Mouse (Mus musculus) splenic B cell, adult 2 months (primary cell): ENCODE results near the gene Svs1.

Source experiments
- DNase-seq: peaks from one replicate; pipeline ENCODE4 v3.0.0-alpha.2; 2011; ENCODE audit warnings: low read depth, low spot score
- H3K27me3 ChIP-seq: 2 replicates; pipeline ENCODE4 v1.6.1; 2012; ENCODE audit warnings: mild to moderate bottlenecking, low read length, moderate library complexity, mixed read lengths; ENCODE audit not compliant: control insufficient read depth, poor library complexity, insufficient read depth, severe bottlenecking
- H3K36me3 ChIP-seq: 2 replicates; pipeline ENCODE4 v1.6.1; 2012; ENCODE audit warnings: mild to moderate bottlenecking, low read length, moderate library complexity, mixed read lengths; ENCODE audit not compliant: control insufficient read depth, poor library complexity, insufficient read depth, severe bottlenecking

The Svs1 gene

GRCm38 (mm10) chr6:48991991-48992390, 5.3 kb downstream of the Svs1 start:
- DNase-seq, result no peak
- Histone ChIP-seq H3K27me3 (no peaks in the 10 kb centered on the region), H3K36me3 (no peaks in the 10 kb centered on the region)

DNA sequence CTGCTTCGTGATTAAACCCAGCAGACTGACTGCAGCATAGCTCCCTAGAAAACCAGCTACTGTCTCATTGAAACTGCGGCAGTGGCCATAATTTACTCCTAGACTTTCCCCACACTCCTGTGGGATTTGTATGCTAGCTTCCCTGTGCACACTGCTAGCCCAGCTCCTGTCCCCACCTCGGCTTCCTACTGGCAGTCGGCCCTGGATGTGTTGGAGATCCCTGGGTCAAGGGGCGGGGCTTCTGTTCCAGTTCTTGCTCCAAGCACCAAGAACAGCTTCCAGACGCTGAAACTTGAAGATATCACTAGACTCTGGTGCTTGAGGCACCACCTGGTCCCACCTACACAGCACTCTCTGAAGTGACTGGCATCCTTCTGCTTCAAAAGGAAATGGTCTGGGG, 11.5 kb downstream of the Svs1 start:
- no peaks in the 10 kb centered on the region for H3K27me3 ChIP-seq
- DNase-seq, result no peak
- H3K36me3 ChIP-seq, result no peaks in the 10 kb centered on the region

- no peak for DNase-seq
- H3K36me3 ChIP-seq, result no peaks in the 10 kb centered on the region
- no peaks in the 10 kb centered on the region for H3K27me3 ChIP-seq
These were observed 12.1 kb downstream of the Svs1 start for GRCm38 (mm10) chr6:48998796-48999195.

- no peak for DNase-seq
- Histone ChIP-seq H3K36me3 (no peaks in the 10 kb centered on the region), H3K27me3 (no peaks in the 10 kb centered on the region)
These were observed 16.7 kb downstream of the Svs1 start for GRCm38 (mm10) chr6:49003381-49003780.

- Histone ChIP-seq H3K27me3 (no peaks in the 10 kb centered on the region), H3K36me3 (no peaks in the 10 kb centered on the region)
- peak; percentile 78 for DNase-seq
These were observed 21.3 kb downstream of the Svs1 start for GRCm38 (mm10) chr6:49007981-49008380.

DNA sequence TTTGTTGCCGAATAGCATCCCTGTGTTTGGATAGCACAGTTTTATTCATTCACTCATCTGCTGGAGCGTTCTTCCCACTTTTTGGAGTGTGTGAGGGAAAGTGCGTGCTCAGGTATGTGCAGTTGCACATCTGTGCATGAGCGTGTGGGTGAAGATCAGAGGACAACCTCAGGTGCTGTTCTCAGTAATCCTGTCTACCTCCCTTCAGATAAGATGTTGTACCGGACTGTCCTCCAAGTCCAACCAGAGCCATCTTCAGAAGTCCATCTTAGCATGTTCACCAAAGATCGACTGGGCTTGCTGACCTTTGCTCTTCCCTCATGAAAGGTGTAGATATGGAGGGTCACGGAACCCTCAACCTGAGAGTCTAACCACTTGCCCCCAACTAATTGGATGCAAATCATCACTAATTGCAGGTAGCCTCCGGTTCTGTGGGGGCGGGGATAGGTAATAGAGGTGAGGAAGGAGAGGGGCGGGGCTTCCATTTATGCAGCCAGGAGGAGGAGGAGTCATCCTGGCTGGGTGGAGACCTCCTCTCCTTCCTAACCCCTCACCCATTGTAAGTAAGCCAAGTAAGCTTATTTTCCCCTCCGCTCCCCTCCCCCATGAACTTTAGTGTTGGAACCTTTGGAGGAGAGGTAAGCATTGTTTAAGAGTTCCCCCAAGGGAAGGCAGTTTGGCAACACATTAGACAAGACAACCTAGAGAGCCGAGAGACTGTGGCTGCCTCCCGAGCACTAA, 21.9 kb downstream of the Svs1 start:
- DNase-seq, result no peak
- Histone ChIP-seq H3K27me3 (no peaks in the 10 kb centered on the region), H3K36me3 (no peaks in the 10 kb centered on the region)

DNA sequence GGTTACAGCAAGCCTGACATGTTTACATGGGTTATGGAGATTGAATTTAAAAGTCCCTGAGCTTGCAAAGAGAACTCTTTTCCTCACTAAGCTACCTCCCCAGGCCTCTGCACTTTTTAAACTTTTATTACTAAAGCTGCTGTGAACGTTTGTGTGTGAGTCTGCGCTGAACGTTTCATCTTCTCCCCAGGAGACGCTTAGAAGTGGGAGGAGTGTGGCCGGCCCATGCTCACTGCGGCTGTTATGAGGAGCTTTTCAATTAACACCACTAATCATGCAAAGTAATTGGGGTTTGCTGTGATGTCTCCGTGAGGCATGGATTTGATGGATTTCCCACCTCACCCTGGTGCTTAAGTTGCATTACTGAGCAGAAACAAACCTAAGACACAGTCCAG, 22.5 kb downstream of the Svs1 start:
- no peaks in the 10 kb centered on the region for H3K27me3 ChIP-seq
- no peaks in the 10 kb centered on the region for H3K36me3 ChIP-seq
- no peak for DNase-seq

DNA sequence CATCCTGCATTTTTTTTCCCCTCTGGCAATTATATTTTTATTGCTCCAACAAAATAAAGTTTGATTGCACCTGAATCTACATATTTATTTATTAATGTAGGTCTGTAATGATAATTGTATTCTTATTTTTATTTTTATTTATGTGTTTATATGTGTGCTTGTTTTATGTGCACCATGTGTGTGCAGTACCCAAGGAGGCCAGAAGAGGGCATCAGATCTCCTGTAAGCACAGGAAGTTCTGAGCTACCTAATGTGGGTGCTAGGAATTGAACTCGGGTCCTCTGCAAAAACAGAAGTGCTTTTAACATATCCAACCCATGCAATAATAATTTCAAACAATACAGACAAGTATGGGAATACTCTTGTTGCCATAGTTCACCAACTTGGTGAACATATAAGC, 23.0 kb downstream of the Svs1 start:
- H3K36me3 ChIP-seq, result no peaks in the 10 kb centered on the region
- DNase-seq, result peak; percentile 19
- H3K27me3 ChIP-seq, result no peaks in the 10 kb centered on the region

DNA sequence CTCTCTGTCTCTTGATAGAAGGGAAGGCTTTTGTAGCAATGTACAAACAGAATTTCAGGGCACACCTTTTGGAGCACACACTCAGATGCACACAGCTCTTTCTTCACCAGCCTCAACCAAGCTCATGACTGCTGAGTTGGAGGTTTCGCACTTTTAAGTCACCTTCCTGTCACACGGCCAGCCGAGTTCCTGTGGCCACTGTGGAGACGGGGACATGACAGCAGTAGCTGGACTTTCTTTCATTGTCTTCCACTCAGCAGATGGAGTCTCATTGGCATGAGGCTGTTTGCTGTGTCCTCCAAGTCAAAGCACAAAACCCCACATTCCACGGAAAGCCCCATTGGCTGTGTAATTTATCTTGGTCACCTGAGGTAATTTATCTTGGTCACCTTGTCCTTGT, 24.5 kb downstream of the Svs1 start:
- H3K27me3 ChIP-seq, result no peaks in the 10 kb centered on the region
- DNase-seq, result no peak
- H3K36me3 ChIP-seq, result no peaks in the 10 kb centered on the region

GRCm38 (mm10) chr6:49013023-49013422, 26.4 kb downstream of the Svs1 start:
- DNase-seq, result no peak
- Histone ChIP-seq H3K27me3 (no peaks in the 10 kb centered on the region), H3K36me3 (no peaks in the 10 kb centered on the region)

GRCm38 (mm10) chr6:49013458-49013857, 26.8 kb downstream of the Svs1 start:
- H3K36me3 ChIP-seq, result no peaks in the 10 kb centered on the region
- DNase-seq, result no peak
- H3K27me3 ChIP-seq, result no peaks in the 10 kb centered on the region

- peak; percentile 11 for DNase-seq
- Histone ChIP-seq H3K27me3 (no peaks in the 10 kb centered on the region), H3K36me3 (no peaks in the 10 kb centered on the region)
These were observed 30.5 kb downstream of the Svs1 start for GRCm38 (mm10) chr6:49017150-49017549.

DNA sequence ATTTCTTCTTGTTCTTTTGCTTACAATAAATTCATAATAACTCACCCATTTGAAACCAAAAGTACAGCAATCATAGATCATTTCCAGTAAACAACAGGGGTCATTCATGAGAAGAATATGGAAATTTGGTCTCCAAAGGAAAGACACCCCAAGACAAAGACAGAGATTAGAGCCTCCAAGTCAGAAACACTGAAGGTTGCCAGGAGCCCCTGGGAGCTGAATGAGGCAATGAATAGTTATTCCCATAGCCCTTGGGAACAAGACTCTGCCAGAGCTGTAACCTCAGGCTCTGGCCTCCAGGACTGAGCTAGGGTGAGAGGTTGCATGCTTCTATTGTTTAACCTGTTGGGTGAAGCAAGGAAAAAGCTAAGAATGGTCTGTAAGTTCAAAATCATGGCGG, 32.7 kb downstream of the Svs1 start:
- no peaks in the 10 kb centered on the region for H3K27me3 ChIP-seq
- DNase-seq, result no peak
- no peaks in the 10 kb centered on the region for H3K36me3 ChIP-seq

- DNase-seq, result no peak
- no peaks in the 10 kb centered on the region for H3K27me3 ChIP-seq
- no peaks in the 10 kb centered on the region for H3K36me3 ChIP-seq
These were observed 34.7 kb downstream of the Svs1 start for GRCm38 (mm10) chr6:49021141-49022012.

DNA sequence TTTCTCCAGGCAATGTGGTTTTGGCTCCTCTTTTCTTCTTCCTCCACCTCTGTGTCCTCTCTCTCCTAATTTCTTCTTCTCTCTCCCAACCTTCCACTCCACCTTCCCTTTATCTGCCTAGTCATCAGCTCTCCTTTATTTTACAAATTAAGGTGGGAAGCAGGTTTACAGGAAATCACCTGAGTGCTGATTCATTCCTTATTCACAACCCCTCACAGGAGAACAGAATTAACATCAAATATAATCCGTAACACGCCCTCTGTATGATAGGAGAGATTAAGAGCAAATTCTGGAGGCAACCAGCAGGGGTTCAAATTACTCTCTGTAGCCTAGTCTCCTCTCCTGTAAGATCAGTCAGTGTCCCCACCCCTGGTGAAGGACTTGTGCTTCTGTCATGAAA, 35.7 kb downstream of the Svs1 start:
- Histone ChIP-seq H3K27me3 (no peaks in the 10 kb centered on the region), H3K36me3 (no peaks in the 10 kb centered on the region)
- DNase-seq, result no peak
